Mouse (Mus musculus) adrenal gland, postnatal 25 days (tissue): ENCODE results near the gene Atp6v1e2. TPM values are rescaled to one million over a fixed set of nuclear protein-coding genes. Genes with fewer than 3 reads are reported as not detected.

ENCODE experiments used
- DNase-seq: peaks from one replicate; pipeline ENCODE4 v3.0.0; 2021; ENCODE audit warnings: mixed read lengths
- total RNA-seq: library from RNA; stranded (reverse); gene quantifications from 2 replicates; pipeline ENCODE4 v1.2.3, GENCODE M21; 2021

Gene Atp6v1e2
- total RNA-seq, 1 experiment from 2014 or later = not detected

DNA sequence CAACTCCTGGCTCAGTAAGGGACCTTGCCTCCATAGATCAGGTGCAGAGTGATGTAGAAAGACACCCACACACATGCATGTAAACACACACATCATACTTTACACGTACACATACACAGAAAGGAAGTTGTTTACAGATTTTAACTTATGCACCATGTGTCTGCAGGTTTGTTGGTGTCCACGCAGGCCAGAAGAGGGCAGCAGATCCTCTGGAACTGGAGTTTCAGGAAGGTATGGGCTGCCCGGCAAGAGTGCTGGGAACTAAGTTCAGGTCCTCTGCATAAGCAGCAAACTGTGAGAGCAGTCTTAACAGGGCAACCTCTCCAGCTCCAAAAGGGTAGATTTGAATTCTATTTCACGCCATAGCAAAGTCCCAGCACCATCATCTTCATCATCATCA lies 32.2 kb downstream of the Atp6v1e2 start:
- no peak for DNase-seq

DNA sequence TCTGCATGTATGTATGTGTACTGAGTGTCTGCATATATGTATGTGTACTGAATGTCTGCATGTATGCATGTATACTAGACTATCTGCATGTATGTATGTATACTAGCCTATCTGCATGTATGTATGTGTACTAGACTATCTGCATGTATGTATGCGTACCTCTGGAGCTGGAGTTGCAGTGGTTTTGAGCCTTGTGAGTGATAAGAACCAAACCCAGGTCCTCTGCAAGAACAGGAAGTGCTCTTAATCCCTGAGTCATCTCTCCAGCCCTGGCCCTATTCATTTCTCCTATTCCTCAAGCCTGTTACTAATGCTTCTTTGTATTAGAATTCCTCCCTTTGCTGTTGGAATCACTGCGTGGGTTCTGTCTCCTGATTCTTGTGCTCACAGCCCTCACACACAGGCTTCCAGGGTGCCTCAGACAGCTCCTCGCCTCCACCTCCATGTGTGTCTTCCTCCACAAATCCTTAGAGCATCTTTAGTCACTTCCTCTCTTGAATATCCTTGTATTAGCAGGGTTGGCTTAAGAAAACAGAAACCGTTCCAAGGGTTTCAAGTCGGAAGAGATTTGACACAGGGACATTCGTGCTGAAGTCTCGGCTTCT lies 34.6 kb downstream of the Atp6v1e2 start:
- DNase-seq = no peak

DNA sequence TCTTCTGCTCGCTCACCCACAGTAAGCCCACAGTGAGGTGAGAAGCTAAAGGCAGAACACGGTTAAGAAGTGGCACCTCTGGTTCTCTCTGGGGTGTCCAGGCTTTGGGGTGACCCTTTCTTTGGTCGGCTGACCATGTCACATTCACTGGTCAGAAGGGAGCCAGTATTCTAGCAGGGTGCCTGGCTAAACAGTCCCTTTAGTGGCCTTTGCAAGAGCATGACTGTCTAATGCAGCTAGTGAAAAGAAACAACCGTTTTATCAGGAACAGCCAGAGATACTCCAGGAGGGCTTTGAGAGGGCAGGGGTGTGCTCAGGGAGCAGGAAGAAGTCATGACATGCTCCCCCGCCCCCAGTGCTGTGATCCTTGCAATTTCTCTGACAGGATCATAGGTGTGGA lies 36.4 kb downstream of the Atp6v1e2 start:
- no peak for DNase-seq

DNA sequence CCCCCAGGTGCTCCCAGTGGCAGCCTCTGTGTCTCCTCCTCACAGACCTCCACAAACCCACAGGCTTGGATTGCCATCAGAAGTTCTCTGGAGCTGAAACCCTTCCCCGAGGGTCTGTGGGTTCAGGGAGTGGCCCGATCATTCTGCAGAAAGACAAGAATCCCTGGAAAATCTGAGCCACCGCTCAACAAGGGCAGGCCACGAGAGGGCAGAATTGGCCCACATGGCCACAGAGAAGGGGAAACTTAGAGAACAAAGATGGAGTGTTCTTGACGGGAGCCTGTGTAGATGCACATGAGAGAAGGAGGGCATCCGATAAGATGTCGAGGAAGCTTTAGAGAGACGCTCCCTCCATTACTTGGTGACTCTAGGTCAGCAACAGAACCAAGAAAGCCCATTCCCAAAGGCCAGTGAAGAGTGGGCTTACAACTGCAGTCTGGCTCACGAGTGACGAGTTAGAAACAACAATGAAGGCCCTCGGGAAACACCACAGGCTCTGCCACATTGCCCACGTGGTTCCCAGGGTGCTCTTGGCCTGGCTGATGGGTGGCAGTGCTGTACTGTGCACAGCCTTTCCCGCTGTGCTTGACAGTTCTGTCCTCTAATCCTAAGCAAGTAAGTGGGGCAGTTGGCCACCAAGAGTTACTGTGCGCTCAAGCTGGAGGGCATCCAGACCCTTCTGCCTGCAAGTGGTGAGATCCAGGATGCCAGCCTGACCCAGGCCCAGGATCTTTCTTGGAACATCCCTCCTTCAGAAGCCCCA lies 37.8 kb downstream of the Atp6v1e2 start:
- DNase-seq = peak; percentile 19

DNA sequence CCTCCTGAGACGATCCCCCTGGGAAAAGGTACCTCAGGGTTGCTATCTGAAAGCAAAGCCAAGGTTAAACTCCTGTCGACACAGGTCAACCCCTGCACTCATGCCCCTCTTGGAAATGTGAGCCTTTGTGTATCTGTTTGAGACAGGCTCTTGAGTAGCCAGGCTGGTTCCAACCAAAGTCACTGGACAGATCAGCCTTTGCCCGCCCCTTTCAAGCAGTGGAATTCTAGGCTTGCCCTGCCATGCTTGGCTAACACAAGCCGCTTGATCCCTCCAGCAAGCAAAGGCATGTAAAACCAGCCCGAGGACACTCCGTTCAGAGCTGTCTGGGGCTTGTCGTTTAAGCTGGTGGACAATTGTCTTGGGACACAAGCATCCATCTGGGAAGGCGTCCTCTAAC lies 39.4 kb downstream of the Atp6v1e2 start:
- no peak for DNase-seq

DNA sequence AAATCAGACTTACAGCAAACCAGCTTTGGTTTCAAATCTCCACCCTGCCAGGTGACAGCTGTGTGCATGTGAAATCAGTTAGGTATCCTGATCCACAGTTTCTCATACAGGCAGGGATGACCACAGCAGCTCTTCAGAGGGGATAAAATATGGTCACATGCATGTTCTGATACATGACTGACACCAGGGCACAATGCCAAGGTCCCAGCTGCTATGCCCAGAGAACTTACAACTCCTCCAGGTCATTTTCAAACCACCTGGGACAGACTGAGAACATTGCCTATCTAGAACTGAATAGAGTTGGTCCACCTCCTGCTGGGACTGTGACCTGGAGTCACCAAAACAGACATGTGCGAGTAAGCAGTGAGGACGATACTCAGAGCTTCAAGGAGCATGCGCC lies 40.6 kb downstream of the Atp6v1e2 start:
- no peak for DNase-seq

DNA sequence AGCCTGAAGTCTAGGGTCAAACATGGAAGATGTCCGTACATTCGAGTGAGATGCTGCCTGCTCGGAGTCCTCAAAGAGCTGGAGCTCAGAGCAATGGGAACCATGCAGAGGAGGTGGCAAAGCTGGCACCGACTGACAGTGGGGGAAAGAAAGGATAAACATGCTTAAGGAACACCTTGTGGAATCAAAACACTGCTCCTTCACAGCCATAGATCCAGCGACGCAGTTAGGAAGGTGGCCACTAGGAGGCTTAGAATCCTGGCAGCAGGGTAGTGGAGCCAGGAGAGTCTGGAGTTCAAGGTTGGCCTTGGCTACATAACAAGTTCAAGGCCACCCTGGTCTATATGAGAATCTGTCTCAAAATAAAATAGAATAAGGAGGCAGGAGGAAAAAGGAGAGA lies 41.1 kb downstream of the Atp6v1e2 start:
- DNase-seq = no peak

DNA sequence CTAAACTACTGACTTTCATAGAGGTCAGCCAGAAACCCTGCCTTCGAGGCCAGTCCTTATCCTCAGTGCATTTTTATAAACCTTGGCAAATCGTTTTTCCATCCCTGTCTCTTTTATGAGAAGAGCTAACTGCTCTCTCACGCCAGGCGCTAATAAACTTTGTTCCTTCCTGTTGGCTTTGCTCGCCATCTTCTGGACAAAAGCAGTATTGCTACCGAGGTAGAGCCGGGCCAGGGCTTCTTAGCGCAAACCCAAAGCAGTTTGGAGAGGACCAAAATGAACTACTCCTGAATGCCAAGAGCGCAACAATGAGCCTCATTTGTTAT lies 41.6 kb downstream of the Atp6v1e2 start:
- DNase-seq = peak; percentile 69

DNA sequence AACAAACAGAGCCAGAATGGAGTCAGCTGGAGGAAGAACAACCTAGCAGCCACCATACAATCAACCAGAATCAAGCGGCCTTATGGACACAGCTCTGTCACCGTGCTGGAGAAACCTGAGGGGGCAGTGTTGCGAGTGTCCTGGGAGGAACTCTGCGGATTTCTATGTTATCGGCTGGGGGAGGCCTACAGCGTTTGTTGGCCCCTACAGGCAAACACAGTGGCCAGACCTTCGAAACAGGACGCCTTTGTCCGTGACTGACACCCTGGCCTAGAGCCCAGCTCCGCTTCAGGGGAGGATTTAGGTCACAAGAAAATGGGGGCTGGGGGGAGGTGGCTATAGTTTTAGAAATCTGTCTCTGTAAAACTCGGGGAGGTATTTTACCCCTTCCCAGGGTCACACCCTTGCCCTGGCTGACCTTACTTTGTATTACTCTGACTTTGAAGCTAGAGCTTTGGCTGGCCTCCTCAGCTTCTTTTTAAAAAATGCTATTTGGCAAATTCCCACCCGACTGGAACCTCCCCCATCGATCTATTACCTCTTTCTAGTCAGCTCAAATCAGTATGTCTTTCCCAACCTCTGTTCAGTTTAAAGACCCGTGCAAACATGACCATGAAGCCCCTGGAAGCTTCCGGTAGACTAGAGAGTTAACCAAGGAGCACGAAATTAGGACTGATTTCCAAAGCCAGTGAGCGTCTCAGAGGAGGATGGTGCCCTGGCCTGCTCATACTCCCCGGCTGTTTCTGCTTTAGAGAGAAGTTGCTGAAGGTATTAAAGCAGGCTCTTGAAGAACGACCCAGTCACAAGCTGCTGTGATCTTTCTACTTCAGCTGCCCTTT lies 42.2 kb downstream of the Atp6v1e2 start:
- DNase-seq = peak; percentile 46

DNA sequence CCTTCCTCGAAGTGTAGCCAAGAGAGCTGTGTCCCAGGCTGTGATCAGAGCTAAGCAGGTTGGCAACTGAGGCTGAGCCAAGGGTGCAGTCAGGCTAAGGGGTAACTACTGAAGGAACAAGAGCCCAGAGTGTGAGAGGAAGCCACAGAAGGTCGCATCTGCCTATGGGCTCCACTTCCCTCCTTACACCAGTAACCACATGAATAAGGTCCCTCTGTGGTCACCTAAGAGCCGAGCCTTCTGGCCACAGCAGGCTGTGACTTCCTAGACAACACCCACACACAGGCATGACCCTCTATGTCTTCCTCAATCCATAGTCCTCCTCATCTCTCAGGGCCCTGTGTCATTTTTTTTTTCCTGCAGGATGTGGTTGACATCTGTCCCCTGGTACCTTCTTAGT lies 43.5 kb downstream of the Atp6v1e2 start:
- no peak for DNase-seq

DNA sequence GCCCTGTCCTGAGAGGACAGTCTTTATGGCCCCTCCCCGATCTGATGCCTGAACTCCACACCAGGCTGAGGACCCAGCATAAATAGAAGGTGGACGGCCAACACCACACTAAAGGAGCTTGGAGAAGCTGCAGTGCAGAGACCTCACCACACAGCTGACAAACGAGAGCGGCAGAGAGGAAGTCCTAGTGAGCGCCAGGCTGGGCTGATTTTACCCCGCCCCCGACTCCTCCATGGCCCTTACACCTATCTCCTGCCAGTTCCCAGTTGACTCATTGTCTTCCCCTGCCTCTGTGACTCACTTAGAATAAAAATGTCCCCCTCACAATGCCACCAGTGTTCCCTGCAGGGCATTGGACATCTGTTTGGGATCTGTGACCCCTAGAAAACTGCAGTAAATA lies 44.1 kb downstream of the Atp6v1e2 start:
- DNase-seq = peak; percentile 50

DNA sequence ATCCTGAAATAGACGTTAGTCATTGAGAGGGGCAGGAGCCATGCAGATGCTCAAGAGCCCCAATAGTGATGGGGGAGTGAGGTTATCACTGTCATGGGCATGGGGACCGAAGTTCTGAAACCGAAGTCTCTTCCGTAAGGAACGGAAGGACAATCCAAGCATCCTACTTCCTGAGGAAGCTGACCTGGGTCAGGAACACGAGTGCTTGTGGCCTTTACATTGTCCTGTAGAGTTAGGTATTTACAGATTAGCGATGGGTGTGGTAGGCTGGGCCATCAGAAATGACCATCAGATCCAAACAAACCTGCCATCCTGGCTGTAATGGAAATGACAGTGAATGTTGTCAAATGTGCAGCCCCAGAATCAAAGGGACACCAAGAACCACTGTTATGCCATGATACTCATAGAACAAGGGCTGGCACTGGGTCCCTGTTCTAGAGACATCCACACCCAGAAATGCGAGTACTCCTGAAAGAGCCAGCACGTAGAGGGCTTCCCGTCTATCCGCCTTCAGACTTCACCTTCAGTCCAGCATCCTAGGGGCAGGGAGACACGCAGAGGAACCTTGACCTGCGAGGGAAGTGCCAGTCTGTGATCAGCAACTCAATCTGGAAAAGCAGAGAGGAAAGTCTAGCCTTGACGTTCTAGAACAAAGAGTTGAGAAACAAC lies 45.2 kb downstream of the Atp6v1e2 start:
- no peak for DNase-seq

DNA sequence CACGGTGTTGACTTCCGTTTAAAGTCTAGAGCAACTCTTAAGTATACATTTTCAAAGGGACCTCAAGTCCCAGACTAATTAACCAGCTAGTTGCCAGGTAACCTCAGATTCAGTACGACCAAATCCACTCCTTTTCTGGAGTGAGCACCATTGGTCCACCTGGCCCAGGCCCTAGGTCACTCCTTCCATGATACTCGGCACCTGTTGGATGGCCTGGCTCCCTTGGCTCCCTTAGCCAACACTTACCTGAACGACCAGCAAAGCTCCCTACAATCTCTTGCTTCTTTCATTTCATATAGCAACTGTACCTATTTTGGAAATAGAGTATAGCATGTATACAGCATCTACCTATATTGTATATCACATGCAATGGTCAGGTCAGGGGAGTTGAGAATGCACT lies 47.1 kb downstream of the Atp6v1e2 start:
- no peak for DNase-seq

DNA sequence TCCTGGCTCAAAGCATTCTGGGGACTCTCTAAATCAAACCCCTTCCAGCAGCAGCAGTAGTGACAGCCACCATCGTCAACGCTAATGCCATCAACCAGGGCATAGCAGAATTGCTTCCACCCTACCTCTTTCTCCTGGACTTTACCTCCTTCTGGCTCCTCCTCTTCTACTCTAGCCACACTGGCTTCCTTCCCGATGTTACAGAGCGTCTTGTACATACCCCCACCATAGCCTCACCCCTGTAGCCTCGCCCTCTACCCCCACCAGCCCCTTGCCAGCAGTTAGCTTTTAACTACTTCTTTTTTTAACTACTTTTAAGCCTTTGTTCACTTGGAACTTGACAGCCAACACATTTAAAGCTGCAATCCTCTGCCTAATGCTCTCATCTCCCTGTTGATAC lies 47.9 kb downstream of the Atp6v1e2 start:
- DNase-seq = no peak

DNA sequence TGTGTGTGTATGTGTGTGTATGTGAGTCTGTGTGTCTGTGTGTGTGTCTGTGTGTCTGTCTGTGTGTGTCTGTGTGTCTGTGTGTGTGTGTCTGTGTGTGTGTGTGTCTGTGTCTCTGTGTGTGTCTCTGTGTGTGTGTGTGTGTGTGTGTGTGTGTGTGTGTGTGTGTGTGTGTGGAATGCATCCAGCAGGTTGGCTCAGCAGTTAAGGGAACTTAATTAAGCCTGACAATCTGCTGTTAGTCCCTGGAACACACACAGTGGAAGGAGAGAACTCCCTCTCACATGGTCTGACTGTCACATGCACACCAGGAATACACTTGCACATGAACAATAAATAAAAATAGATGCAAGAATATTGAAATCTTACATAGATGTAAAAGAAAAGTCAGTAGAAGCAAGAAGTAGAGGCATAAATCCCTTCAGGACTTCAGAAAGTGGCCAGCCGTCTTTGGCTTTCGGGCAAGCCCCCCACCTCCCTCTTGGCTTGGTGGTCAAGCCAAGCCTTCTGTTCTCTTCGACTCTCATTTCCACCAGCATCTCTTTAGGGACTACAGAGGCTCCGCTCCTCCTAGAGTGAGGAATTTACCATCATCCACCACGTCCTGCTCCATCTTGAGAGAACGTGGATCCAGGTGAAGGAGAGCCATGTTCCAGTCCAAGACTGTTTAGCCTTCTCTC lies 50.1 kb downstream of the Atp6v1e2 start:
- no peak for DNase-seq

DNA sequence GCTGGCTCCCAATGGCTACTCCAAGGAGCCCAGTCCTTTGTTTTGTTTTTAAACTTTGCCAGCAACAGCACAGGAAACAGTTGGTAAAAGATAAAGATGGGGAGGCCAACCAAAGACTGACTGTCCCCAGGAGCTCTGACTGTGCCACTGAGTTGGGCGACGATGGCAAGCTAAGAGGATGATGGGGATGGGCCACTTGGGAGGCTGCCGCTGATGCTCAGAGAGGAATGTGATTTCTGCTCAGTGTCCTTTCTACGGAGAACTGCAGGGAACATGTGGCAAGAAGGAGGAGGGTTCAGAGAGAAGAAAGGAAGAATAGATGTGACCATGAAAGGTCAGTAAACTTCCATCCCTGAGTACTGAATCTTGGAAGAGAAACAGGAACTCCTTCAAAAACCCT lies 52.5 kb downstream of the Atp6v1e2 start:
- DNase-seq = no peak

Other genes starting within 250 kb of the Atp6v1e2 start
- 174 and 183 TPM in 2 replicates for gene Epas1, start 194.2 kb downstream of the Atp6v1e2 start, total RNA-seq
- not detected in 2 replicates for gene Tmem247, start 30.5 kb downstream of the Atp6v1e2 start, total RNA-seq
- 53.0 and 64.0 TPM in 2 replicates for gene Rhoq, start 15.2 kb upstream of the Atp6v1e2 start, total RNA-seq
- gene Pigf, start 77.5 kb upstream of the Atp6v1e2 start, total RNA-seq = 14.0 and 15.4 TPM in 2 replicates
- gene Cript, start 77.7 kb upstream of the Atp6v1e2 start, total RNA-seq = 67.1 and 68.5 TPM in 2 replicates
- gene Socs5, start 159.8 kb upstream of the Atp6v1e2 start, total RNA-seq = 82.7 and 83.4 TPM in 2 replicates